Mouse (Mus musculus) lung, adult 2 months (tissue): ENCODE results near the gene Dph5.

ENCODE experiments used
- CTCF ChIP-seq: fragments of 200-500 bp; IDR thresholded peaks from 2 replicates; pipeline ENCODE4 v1.5.1; 2011; ENCODE audit warnings: mild to moderate bottlenecking, low read length, control low read depth; ENCODE audit not compliant: insufficient read depth
- POLR2A ChIP-seq: fragments of 200-500 bp; IDR thresholded peaks from 2 replicates; pipeline ENCODE4 v1.6.1; 2011; ENCODE audit warnings: low read depth, mild to moderate bottlenecking, control low read depth, low read length, borderline replicate concordance; ENCODE audit errors: extremely low read depth

DNA sequence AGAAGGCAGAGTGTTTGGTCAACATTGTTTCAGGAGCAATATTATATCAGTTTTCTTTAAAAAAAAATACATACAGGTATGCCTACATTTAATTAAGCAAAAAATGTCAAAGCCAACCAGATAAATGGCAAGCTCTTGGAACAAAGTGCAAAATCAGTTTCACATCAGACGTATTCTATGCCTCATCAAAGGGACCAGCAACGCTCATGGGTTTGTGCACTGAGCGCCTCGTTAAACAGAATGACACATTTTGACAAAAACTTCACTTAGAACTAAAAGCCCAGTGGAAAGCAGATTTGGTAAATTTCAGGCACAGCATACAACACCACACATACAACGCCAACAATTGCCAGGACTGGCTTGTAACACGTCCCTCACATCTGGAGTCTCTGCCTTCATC is 56.7 kb downstream of the Dph5 start:
- TF ChIP-seq CTCF (no peak), POLR2A (no peak)
